Mouse (Mus musculus): ENCODE measurements around the gene Adh1. TPM values are rescaled to one million over a fixed set of nuclear protein-coding genes. Genes with fewer than 3 reads are reported as not detected.

Gene Adh1
- polyA plus RNA-seq, 2 experiments = 3.8 to 8.4 TPM

GRCm38 (mm10) chr3:138225331-138225730 lies 35.5 kb upstream of the Adh1 start:
- no peak for DNase-seq (ENCODE audit: low read depth in 3 of 3, low spot score in 3 of 3)
- H3K27ac ChIP-seq = no peak overlapping the region
- 63% methylated on average over 7 of the region's 7 CpGs for WGBS (ENCODE audit: insufficient replicate concordance)
- H3K9me3 ChIP-seq (ENCODE audit: control insufficient read depth, low read length) = no peaks in the 10 kb centered on the region
- H3K9ac ChIP-seq (replicated peaks) = no peak overlapping the region
- H3K27me3 ChIP-seq (ENCODE audit: control insufficient read depth, insufficient read depth, low read length) = no peaks in the 10 kb centered on the region
- H3K4me3 ChIP-seq (ENCODE audit: insufficient read depth in 1 of 2, low read depth in 2 of 2, low read length in 2 of 2) = no peak overlapping the region
- no peak overlapping the region for H3K4me2 ChIP-seq (ENCODE audit: low read depth)
- ATAC-seq (ENCODE audit: insufficient read depth) = no peak
- H3K4me1 ChIP-seq (replicated peaks; ENCODE audit: control insufficient read depth in 2 of 2, insufficient read depth in 2 of 2, low read length in 1 of 2) = peaks cover 0 to 9% of the 10 kb centered on the region in 2 experiments; a peak in 2 of 4 replicates
- TF ChIP-seq CTCF (IDR thresholded peaks at IDR 0.05; ENCODE audit: low read depth) = no peak
- no peak for TF ChIP-seq EP300 (IDR thresholded peaks at IDR 0.05; ENCODE audit: low read depth)
- H3K36me3 ChIP-seq (replicated peaks; ENCODE audit: control insufficient read depth, insufficient read depth, low read depth) = no peaks in the 10 kb centered on the region

DNA sequence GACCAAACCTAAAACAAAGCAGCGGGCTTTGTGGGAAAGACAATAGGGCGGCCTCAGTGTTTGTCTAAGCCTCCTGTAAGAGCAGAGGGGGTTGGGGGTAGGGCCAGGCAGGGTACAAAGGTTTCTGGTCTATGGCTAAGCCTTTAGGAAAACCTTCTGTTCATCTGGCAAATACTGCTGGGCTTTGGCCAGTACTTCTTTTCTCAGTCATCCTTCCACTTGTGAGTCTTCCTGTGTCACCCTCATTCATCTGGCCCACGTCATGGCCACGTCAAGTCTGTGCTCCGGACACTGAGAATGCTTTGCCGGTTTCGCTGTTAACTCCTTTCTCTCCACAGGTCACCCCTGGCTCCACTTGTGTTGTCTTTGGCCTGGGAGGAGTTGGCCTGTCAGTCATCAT lies 34.9 kb upstream of the Adh1 start:
- ATAC-seq (ENCODE audit: insufficient read depth) (no peak), DNase-seq (ENCODE audit: low read depth in 3 of 3, low spot score in 3 of 3) (no peak)
- H3K27me3 ChIP-seq (ENCODE audit: control insufficient read depth, insufficient read depth, low read length) = no peaks in the 10 kb centered on the region
- TF ChIP-seq CTCF (IDR thresholded peaks at IDR 0.05; ENCODE audit: low read depth) (no peak), EP300 (IDR thresholded peaks at IDR 0.05; ENCODE audit: low read depth) (no peak)
- no peak overlapping the region for H3K4me3 ChIP-seq (ENCODE audit: insufficient read depth in 1 of 2, low read depth in 2 of 2, low read length in 2 of 2)
- no peak overlapping the region for H3K9ac ChIP-seq (replicated peaks)
- no peaks in the 10 kb centered on the region for H3K9me3 ChIP-seq (ENCODE audit: control insufficient read depth, low read length)
- WGBS (ENCODE audit: insufficient replicate concordance) = 56% methylated on average over 7 of the region's 7 CpGs
- H3K4me2 ChIP-seq (ENCODE audit: low read depth) = no peak overlapping the region
- H3K36me3 ChIP-seq (replicated peaks; ENCODE audit: control insufficient read depth, insufficient read depth, low read depth) = no peaks in the 10 kb centered on the region
- H3K27ac ChIP-seq = no peak overlapping the region
- peaks cover 0 to 9% of the 10 kb centered on the region in 2 experiments; a peak in 2 of 4 replicates for H3K4me1 ChIP-seq (replicated peaks; ENCODE audit: control insufficient read depth in 2 of 2, insufficient read depth in 2 of 2, low read length in 1 of 2)

- no peak overlapping the region for H3K27ac ChIP-seq
- WGBS (ENCODE audit: insufficient replicate concordance) = 64% methylated on average over 6 of the region's 6 CpGs
Measured at GRCm38 (mm10) chr3:138226476-138226875, 34.3 kb upstream of the Adh1 start.

GRCm38 (mm10) chr3:138227082-138227481 lies 33.7 kb upstream of the Adh1 start:
- H3K4me1 ChIP-seq (replicated peaks; ENCODE audit: control insufficient read depth in 2 of 2, insufficient read depth in 2 of 2, low read length in 1 of 2) = peaks cover 0 to 9% of the 10 kb centered on the region in 2 experiments; a peak in 2 of 4 replicates
- DNase-seq (ENCODE audit: low read depth in 3 of 3, low spot score in 3 of 3) (no peak), ATAC-seq (ENCODE audit: insufficient read depth) (no peak)
- no peaks in the 10 kb centered on the region for H3K36me3 ChIP-seq (replicated peaks; ENCODE audit: control insufficient read depth, insufficient read depth, low read depth)
- 67% methylated on average over 2 of the region's 2 CpGs for WGBS (ENCODE audit: insufficient replicate concordance)
- H3K9ac ChIP-seq (replicated peaks) = no peak overlapping the region
- H3K27ac ChIP-seq = no peak overlapping the region
- TF ChIP-seq CTCF (IDR thresholded peaks at IDR 0.05; ENCODE audit: low read depth) (no peak), EP300 (IDR thresholded peaks at IDR 0.05; ENCODE audit: low read depth) (no peak)
- H3K4me2 ChIP-seq (ENCODE audit: low read depth) = no peak overlapping the region
- H3K9me3 ChIP-seq (ENCODE audit: control insufficient read depth, low read length) = no peaks in the 10 kb centered on the region
- H3K27me3 ChIP-seq (ENCODE audit: control insufficient read depth, insufficient read depth, low read length) = no peaks in the 10 kb centered on the region
- H3K4me3 ChIP-seq (ENCODE audit: insufficient read depth in 1 of 2, low read depth in 2 of 2, low read length in 2 of 2) = no peak overlapping the region

More at GRCm38 (mm10) chr3:138226476-138226875, 34.3 kb upstream of the Adh1 start:
- H3K4me1 ChIP-seq (replicated peaks; ENCODE audit: control insufficient read depth in 2 of 2, insufficient read depth in 2 of 2, low read length in 1 of 2) = peaks cover 0 to 9% of the 10 kb centered on the region in 2 experiments; a peak in 2 of 4 replicates
- no peak overlapping the region for H3K9ac ChIP-seq (replicated peaks)
- no peak for ATAC-seq (ENCODE audit: insufficient read depth)
- H3K4me2 ChIP-seq (ENCODE audit: low read depth) = no peak overlapping the region
- no peak for DNase-seq (ENCODE audit: low read depth in 3 of 3, low spot score in 3 of 3)
- TF ChIP-seq CTCF (IDR thresholded peaks at IDR 0.05; ENCODE audit: low read depth) = no peak
- H3K27me3 ChIP-seq (ENCODE audit: control insufficient read depth, insufficient read depth, low read length) = no peaks in the 10 kb centered on the region
- no peaks in the 10 kb centered on the region for H3K9me3 ChIP-seq (ENCODE audit: control insufficient read depth, low read length)
- no peak overlapping the region for H3K4me3 ChIP-seq (ENCODE audit: insufficient read depth in 1 of 2, low read depth in 2 of 2, low read length in 2 of 2)
- H3K36me3 ChIP-seq (replicated peaks; ENCODE audit: control insufficient read depth, insufficient read depth, low read depth) = no peaks in the 10 kb centered on the region

- DNase-seq (ENCODE audit: low read depth in 3 of 3, low spot score in 3 of 3) (no peak), ATAC-seq (ENCODE audit: insufficient read depth) (no peak)
- no peak overlapping the region for H3K9ac ChIP-seq (replicated peaks)
- no peaks in the 10 kb centered on the region for H3K9me3 ChIP-seq (ENCODE audit: control insufficient read depth, low read length)
- no peaks in the 10 kb centered on the region for H3K36me3 ChIP-seq (replicated peaks; ENCODE audit: control insufficient read depth, insufficient read depth, low read depth)
- TF ChIP-seq CTCF (IDR thresholded peaks at IDR 0.05; ENCODE audit: low read depth) (no peak), EP300 (IDR thresholded peaks at IDR 0.05; ENCODE audit: low read depth) (no peak)
- H3K4me3 ChIP-seq (ENCODE audit: insufficient read depth in 1 of 2, low read depth in 2 of 2, low read length in 2 of 2) = no peak overlapping the region
- H3K4me1 ChIP-seq (replicated peaks; ENCODE audit: control insufficient read depth in 2 of 2, insufficient read depth in 2 of 2, low read length in 1 of 2) = peaks cover 0 to 9% of the 10 kb centered on the region in 2 experiments; a peak in 2 of 4 replicates
- no peak overlapping the region for H3K27ac ChIP-seq
- 59% methylated on average over 8 of the region's 8 CpGs for WGBS (ENCODE audit: insufficient replicate concordance)
- no peaks in the 10 kb centered on the region for H3K27me3 ChIP-seq (ENCODE audit: control insufficient read depth, insufficient read depth, low read length)
- H3K4me2 ChIP-seq (ENCODE audit: low read depth) = no peak overlapping the region
Measured at GRCm38 (mm10) chr3:138227782-138228181, 33.0 kb upstream of the Adh1 start.

All from liver, embryonic 14.5 days (tissue).